Mouse (Mus musculus) ES-Bruce4 (cell line): ENCODE data around the gene Elavl2.

Source experiments
- CTCF ChIP-seq: IDR thresholded peaks from one replicate; pipeline ENCODE4 v1.8.1; 2011; ENCODE audit warnings: low read depth, low read length
- EP300 ChIP-seq: IDR thresholded peaks from 2 replicates; pipeline ENCODE4 v1.6.1; 2011; ENCODE audit warnings: low read depth, low read length; ENCODE audit not compliant: insufficient read depth

DNA sequence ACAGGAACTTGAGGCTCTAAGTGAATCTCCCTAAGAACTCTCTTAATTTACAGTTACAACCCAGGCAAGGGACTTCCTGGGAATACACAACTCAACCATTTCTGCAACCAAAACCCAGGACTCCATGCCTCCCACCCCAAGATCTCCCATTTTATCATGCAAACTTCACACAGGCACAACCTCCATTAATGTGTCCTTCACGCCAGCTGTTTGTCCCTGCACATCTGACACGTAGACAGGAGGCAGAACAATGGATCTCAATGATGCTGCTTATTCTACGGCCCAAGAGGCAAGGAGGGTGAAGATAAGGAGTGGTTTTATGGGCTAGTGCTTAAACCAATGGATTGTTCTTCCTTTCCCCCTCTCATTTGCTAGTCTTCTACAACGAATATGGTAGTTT, 176.8 kb downstream of the Elavl2 start:
- TF ChIP-seq CTCF (no peak), EP300 (no peak)
